Mouse (Mus musculus) kidney, adult 11 months (tissue): ENCODE measurements around the gene Psd.

Source experiments
- DNase-seq: peaks from one replicate; pipeline ENCODE4 v3.0.0; 2022

Gene Psd

DNA sequence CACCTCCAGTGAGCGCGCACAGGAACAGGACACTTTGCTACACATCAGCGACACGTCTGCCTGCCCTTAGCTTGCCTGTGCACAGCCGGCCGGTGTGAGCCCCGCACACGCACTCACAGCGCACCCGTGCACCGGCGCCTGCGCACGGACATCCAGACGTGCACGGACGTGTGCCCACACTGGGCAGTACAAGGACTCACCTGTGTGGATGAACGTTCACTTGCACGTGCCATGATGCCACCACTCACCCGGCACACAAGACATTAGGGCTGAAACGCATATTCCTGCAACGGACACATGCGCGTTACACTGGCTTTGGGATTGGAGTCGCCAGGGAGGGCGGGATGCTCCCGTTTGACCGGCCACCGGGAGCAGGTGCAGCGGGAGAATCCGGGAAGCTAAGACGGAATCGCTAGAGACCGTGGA lies 22.0 kb downstream of the Psd start:
- no peak for DNase-seq

DNA sequence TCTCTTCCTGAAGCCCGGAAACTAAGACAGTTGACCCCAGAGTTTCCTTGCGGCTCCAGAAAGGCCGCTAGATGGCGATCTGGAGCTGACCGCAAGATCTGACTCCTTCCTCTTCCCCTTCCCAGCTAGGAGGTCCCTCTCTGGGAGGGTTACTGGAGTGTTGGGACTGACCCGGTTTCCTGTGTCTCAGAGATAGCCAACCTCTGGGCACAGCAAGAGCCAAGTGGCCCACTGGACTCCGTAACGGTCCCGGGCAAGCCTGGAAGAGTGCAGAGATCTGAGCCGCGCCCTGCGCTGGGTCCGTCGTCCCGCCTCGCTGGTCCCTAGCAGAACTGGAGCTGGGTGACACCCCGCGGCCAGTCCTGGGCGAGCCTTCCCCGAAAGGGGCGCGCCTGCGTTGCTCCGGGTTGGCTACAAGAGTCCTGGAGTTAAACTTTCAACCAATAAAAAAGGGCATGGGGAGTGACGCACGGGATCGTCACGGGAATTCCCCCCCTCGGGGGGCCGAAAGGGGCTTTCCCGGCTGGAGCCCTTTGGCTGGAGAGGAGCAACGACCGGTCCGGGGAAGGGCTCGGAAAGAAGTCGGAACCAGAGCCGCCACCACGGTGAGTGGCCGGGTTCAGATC lies 22.6 kb downstream of the Psd start, which contains the start of gene Nfkb2:
Nfkb2 (plus strand) TSS at position 105 of the 626 bp plus-strand sequence.
- peak; percentile 97 for DNase-seq

DNA sequence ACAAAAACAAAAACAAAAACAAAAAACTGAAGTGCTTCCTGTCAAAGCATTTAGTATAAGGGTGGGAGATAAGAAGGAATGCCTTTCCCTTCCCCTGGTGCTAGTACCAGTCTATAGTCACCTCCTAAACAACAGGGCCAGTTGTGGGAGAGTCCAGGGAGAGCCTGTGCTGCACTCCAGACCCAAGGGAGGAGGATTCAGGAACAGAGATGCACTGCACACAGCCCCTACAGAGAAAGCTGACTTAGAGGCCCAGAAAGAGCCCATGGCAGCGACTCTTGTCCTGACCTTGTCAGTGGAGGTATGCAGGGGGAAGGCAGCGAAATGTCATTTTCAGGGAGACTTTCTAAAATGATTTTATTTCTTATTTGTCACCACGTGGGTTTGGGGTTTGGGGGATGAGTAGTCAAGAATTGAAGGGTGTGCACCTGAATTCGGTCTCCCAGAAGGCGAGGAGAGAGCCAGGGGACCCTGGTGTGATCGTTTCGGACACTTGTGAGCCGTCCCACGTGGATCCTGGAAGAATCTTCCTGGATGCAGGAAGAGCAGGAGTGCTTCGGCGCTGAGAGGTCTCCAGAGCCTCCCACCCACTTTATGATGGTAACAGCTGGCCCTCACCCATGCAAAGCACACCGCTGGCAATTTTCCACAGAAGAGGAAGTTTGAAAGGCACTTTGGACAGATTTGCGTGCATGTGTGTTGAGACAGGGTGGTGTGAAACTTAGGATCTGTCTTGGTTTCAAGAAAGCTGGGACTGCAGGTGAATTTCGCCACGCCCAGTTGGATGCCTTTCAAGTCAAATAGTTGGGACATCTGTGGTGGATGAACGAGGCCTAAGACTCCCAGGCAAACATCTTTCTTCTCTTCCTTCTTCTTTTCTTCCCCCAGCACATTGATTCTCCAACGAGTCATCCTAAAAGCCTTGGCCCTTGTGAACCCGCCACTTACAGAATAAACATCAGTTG lies 23.4 kb downstream of the Psd start:
- DNase-seq, result no peak

DNA sequence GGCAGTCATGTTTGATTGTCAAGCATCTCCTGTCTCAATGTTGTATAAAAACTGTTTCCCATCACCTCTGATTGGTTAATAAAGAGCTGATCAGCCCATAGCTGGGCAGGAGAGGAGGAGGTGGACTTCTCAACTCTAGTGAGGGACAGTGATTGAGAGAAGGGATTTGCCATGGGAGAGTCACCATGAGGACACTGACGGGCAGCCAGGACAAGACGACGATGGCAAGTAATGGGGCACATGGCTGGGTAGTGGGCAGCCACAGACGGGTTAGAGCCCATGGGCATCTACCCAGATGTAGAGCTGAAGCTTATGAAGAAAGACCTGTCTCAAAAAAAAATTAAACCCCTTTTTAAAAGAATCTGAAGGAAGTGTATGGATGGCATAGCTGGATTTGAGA lies 24.4 kb downstream of the Psd start:
- DNase-seq, result no peak

DNA sequence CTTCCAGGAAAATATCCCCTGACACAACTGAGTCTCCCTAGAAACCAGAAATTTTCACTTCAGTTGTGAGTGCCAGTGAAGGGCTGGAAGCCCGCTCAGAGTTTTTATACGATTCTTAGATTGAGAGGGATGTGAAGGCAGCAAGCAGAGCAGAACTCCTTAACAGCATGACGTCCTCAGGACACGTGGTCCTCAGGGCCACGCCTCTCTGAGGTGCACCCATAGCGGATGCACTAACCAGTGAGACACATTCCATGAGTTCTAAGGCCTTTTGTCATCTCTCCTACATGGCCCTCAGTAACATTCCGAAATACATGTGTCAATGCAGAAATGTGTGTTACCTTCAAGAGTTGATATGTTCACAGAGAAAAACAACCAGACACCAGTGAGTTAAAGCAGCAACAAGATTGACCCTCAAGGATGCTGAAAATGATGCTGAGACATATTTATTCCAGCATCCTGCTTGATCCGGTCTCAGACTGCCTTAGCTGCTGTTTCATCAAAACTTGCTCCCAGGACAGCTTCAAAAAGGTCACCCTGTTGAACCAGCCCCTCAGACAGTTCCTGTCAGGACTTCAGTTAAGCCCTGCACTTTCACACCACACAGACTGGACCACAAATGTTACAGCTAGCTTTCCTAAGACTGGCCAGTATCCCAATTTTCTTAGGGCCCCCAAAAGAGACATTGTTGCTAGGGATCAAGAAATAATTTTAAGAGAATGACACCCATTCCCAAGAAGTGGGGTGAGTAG lies 26.5 kb downstream of the Psd start:
- DNase-seq, result no peak

DNA sequence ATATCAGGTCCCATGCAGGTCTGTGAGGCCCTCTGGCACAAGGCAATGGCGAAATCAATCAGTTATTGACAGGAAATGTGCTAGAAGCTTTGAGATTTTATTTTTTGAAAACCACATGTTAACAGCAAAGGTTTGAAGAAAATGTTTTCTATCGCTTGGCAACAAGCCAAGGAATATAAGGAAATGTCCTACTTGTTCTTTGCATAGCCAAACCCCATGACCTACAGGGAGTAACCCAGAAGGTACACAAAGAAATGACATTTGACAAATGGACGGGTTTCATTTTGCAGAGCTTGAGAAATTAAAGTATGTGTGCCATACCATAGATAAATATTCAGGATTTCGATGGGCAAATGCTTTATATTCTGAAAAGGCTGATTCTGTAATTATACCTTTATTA lies 30.0 kb downstream of the Psd start:
- no peak for DNase-seq

DNA sequence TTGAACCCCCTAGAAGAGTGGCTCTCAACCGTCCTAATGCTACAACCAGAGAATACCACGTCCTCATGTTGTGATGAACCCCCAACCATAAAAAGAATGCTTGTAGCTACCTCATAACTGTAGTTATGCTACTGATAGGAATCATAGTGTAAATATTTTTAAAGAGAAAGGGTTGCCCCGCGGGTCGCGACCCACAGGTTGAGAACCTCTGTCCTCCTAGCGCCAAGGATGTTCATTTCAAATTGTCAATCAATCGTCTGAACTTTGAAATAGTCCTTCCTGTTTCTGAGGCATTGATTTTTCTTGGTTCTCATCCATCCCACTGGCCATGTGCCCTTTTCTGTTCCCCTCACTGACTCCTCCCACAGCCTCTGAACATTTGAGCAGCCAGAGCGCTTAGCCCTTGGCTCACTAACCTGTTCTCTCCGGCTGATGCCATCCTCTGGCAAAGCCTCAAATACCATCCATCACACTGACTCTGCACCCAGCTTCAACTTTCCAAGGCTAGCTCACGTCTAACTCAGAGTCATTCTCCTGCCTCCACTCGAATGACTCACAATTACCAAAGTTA lies 36.3 kb downstream of the Psd start:
- no peak for DNase-seq

DNA sequence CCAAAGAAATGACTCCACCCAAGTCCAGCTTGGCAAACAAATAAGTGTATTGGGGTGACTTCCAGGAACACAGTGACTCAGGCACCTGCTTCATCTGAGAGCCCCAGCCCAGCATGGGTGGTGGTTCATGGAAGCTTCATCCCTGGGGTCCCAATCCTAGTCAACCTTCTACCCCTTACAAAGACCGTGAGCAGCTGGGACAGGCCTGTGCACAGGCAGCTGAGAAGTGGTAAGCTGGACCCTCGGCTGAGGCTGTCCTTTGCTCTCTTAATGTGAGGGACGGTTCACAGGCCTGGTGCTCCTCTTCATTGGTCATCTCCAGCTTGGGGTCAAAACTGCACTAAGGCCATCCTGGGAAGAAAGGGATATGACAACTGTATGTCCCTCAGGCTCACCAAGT lies 39.4 kb downstream of the Psd start:
- DNase-seq, result no peak

DNA sequence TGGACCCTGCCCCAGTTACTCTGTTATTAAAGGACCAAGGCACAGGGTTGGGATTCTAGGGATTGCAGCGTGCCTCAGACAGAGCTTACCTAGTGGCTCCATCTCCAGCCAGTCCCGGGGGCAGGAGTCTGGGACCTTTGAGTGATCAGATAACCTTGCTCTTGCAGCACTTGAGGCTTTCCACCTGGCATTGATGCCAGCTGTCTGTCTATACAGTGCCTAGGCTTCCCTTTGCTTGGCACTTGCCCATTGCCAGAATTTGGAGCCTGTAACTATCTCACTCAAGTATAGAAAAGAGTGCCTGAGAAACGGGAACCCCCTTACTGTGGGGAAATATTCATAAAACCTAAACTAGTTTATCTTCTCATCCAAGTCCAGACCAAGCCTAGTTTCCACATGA lies 40.0 kb downstream of the Psd start:
- DNase-seq, result no peak

DNA sequence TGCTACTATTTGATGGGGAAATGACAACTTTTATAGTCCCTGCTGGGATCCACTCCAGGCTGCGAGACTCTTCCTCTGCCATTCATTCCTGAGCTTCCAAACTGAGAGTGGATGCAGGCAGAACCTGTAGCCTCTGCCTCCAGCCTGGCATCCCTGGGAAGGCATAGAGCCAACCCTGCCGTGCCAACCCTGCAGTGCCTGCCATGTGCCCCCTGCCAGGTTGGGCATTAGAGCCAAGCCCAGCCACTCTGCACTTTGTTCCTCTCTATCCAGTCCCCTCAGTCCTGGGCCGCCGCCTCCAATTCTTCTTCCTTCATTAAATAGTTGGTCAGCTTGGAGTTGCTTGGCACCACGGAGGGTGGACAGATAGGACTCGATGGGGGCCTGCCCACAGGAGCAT lies 40.9 kb downstream of the Psd start:
- DNase-seq, result peak; percentile 33

DNA sequence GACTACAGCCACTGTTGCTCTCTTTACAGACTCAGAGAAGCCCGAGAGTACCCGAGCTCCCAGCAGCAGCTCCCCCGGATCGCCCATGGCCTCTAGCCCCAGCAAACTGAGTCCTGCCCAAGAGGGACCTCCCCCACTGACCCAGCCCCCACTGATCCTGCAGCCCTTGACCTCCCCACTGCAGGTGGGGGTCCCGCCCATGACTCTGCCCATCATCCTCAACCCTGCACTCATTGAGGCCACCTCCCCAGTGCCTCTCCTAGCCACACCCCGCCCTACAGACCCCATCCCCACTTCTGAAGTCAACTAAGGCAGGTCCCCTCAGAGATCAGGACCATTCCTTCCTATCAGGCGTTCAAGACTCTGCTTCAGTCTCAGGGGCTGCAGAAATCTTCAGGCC lies 41.3 kb downstream of the Psd start:
- no peak for DNase-seq

DNA sequence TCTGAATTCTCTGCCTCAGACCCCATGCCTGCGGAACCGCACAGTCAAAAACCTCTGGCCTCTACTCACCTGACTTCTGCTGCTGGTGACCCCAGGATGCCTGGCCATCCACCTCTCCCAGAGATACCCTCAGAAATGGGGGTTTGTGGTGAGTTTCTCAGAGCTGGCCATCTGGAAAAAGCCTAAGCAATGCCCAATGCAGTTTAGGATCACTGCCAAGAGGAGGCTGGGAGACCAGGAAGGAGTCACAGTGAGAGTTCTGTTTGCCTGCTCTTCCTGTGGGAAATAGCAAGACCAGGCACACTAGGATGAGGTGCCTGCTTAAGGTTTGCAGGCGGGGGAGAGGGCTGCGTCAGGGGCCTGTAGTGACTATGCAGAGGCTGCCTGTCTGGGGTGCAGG lies 42.3 kb downstream of the Psd start:
- no peak for DNase-seq

DNA sequence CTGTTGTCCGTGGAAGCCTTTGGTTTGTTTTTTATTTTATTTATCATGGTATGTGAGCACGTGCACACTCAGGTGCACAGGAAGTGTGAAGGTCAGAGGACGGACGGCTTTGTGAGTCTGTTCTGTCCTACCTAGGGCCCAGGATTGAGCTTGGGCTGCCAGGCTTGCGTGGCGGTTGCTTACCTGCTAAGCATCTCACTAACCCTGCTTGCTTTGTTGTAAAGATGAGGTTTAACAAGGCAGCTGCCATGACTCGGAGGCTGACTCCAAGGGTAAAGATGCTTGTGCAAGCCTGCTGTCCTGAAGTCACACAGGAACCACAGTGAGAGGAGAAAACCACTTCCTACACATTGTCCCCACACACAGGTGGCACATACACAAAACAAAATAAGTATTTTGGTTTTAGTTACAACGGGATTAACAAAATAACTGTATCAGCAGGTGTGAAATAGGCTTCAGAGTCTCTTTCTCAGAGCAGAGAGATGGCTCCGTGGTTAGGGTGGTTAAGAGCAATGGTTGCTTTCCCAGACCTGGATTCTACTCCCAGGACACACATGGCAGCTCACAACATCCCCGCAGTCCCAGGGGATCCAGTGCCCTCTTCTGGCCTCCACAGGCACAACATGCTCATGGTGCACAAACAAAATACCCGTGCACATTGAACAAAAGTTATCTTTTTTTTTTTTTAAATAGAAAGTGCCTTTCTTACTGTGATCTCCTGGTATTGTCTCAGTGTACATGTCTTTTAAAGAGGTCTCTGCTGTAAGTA lies 44.7 kb downstream of the Psd start:
- DNase-seq, result no peak

DNA sequence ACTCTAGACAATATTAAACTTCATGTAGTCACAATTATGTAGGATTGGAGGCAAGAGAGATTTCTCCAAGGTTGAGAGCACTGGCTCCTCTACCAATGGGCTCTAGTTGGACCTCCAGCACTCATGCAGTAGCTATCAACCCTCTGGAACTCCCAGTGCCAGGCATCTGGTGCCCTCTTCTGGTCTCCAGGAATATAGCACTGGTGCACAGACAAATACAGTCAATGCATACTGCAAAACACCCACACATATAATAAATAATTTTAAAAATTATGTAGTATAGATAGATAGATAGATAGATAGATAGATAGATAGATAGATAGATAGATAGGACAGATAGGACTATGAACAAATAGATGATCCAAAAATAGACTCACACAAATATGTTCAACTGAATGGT lies 51.6 kb downstream of the Psd start:
- DNase-seq, result no peak

DNA sequence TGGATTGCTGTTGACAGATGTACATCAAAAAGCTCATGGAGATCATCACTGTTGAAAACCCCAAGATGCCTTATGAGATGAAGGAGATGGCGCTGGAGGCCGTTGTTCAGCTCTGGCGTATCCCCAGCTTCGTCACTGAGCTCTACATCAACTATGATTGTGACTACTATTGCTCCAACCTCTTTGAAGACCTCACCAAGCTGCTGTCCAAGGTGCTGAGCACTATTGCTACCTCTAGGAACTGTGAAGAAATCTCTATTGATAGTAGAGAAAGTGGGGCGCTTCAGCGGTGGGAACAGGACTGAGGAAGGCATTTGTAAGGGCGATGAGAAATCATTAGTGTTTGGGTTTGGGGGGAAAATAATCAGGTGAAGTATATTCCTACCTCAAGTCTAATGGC lies 62.2 kb downstream of the Psd start:
- no peak for DNase-seq
